Mouse (Mus musculus): ENCODE measurements around the gene Hmgb1.

GRCm38 (mm10) chr5:149114034-149114433 is 70.3 kb downstream of the Hmgb1 start:
- TF ChIP-seq CTCF (IDR thresholded peaks at IDR 0.05) (no peak), POLR2A (IDR thresholded peaks at IDR 0.05; ENCODE audit: insufficient read depth, low read depth, low read length) (no peak), EP300 (IDR thresholded peaks at IDR 0.05; ENCODE audit: insufficient read depth, low read depth, low read length) (no peak)
